Mouse (Mus musculus): ENCODE measurements around the gene Chrm1. TPM values are rescaled to one million over a fixed set of nuclear protein-coding genes. Genes with fewer than 3 reads are reported as not detected.

Chrm1 gene
- total and polyA plus RNA-seq, 2 experiments from 2014 or later, result 0.80 to 2.4 TPM

- no peaks in the 10 kb centered on the region for H3K36me3 ChIP-seq (ENCODE audit: insufficient read depth, low read length)
- 26% methylated on average over 9 of the region's 10 CpGs for WGBS
- H3K27me3 ChIP-seq (ENCODE audit: insufficient read depth, low read length), result no peaks in the 10 kb centered on the region
- TF ChIP-seq CTCF (IDR thresholded peaks at IDR 0.05; ENCODE audit: low read depth), result no peak
- no peaks in the 10 kb centered on the region for H3K9me3 ChIP-seq (ENCODE audit: low read length)
- H3K9ac ChIP-seq (replicated peaks; ENCODE audit: low read length), result 0 out of 2 replicates have a peak overlapping the region, but pooled peaks have one; percentile 21
- H3K4me3 ChIP-seq (ENCODE audit: low read length), result peak overlapping the region; percentile 8; the same call in 1 of the 2 replicates
- peak overlapping the region; percentile 42 for H3K4me2 ChIP-seq (ENCODE audit: low read depth, low read length)
- no peak overlapping the region for H3K27ac ChIP-seq
- ATAC-seq, result peak; percentile 31; the same call in 1 of the 2 replicates
- DNase-seq (ENCODE audit: low spot score), result peak; percentile 16
- peaks cover 15% of the 10 kb centered on the region for H3K4me1 ChIP-seq (ENCODE audit: insufficient read depth, low read length)
Measured at GRCm38 (mm10) chr19:8663911-8664421, 377 bp downstream of the Chrm1 start.

- Histone ChIP-seq H3K4me2 (ENCODE audit: low read depth, low read length) (peak overlapping the region; percentile 42; the same call in 1 of the 2 replicates), H3K9ac (replicated peaks; ENCODE audit: low read length) (no peak overlapping the region), H3K27ac (no peak overlapping the region), H3K27me3 (ENCODE audit: insufficient read depth, low read length) (no peaks in the 10 kb centered on the region), H3K4me1 (ENCODE audit: insufficient read depth, low read length) (peaks cover 15% of the 10 kb centered on the region), H3K36me3 (ENCODE audit: insufficient read depth, low read length) (no peaks in the 10 kb centered on the region), H3K4me3 (ENCODE audit: low read length) (no peak overlapping the region), H3K9me3 (ENCODE audit: low read length) (no peaks in the 10 kb centered on the region)
- DNase-seq (ENCODE audit: low spot score), result no peak
- no peak for ATAC-seq
- WGBS, result 77% methylated on average over 3 of the region's 3 CpGs
- TF ChIP-seq CTCF (IDR thresholded peaks at IDR 0.05; ENCODE audit: low read depth), result no peak
Measured at GRCm38 (mm10) chr19:8664859-8665258, 1.3 kb downstream of the Chrm1 start.

GRCm38 (mm10) chr19:8665746-8666145, 2.2 kb downstream of the Chrm1 start:
- Histone ChIP-seq H3K4me3 (ENCODE audit: low read length) (no peak overlapping the region), H3K4me1 (ENCODE audit: insufficient read depth, low read length) (peaks cover 15% of the 10 kb centered on the region), H3K36me3 (ENCODE audit: insufficient read depth, low read length) (no peaks in the 10 kb centered on the region), H3K9me3 (ENCODE audit: low read length) (no peaks in the 10 kb centered on the region), H3K27me3 (ENCODE audit: insufficient read depth, low read length) (no peaks in the 10 kb centered on the region), H3K9ac (replicated peaks; ENCODE audit: low read length) (no peak overlapping the region), H3K4me2 (ENCODE audit: low read depth, low read length) (no peak overlapping the region), H3K27ac (no peak overlapping the region)
- WGBS, result 40% methylated on average over 5 of the region's 5 CpGs
- DNase-seq (ENCODE audit: low spot score), result no peak
- no peak for TF ChIP-seq CTCF (IDR thresholded peaks at IDR 0.05; ENCODE audit: low read depth)
- no peak for ATAC-seq

GRCm38 (mm10) chr19:8672859-8673258, 9.3 kb downstream of the Chrm1 start:
- H3K9me3 ChIP-seq (ENCODE audit: low read length), result no peaks in the 10 kb centered on the region
- no peak overlapping the region for H3K27ac ChIP-seq
- H3K4me2 ChIP-seq (ENCODE audit: low read depth, low read length), result no peak overlapping the region
- H3K27me3 ChIP-seq (ENCODE audit: insufficient read depth, low read length), result no peaks in the 10 kb centered on the region
- no peak overlapping the region for H3K9ac ChIP-seq (replicated peaks; ENCODE audit: low read length)
- 93% methylated on average over 3 of the region's 3 CpGs for WGBS
- no peak overlapping the region for H3K4me3 ChIP-seq (ENCODE audit: low read length)
- no peak for ATAC-seq
- TF ChIP-seq CTCF (IDR thresholded peaks at IDR 0.05; ENCODE audit: low read depth), result no peak
- no peak for DNase-seq (ENCODE audit: low spot score)
- no peaks in the 10 kb centered on the region for H3K4me1 ChIP-seq (ENCODE audit: insufficient read depth, low read length)
- H3K36me3 ChIP-seq (ENCODE audit: insufficient read depth, low read length), result no peaks in the 10 kb centered on the region

GRCm38 (mm10) chr19:8673336-8674063, 9.9 kb downstream of the Chrm1 start:
- no peaks in the 10 kb centered on the region for H3K36me3 ChIP-seq (ENCODE audit: insufficient read depth, low read length)
- TF ChIP-seq CTCF (IDR thresholded peaks at IDR 0.05; ENCODE audit: low read depth), result no peak
- H3K4me2 ChIP-seq (ENCODE audit: low read depth, low read length), result no peak overlapping the region
- H3K27ac ChIP-seq, result no peak overlapping the region
- H3K9me3 ChIP-seq (ENCODE audit: low read length), result no peaks in the 10 kb centered on the region
- ATAC-seq, result no peak
- no peak for DNase-seq (ENCODE audit: low spot score)
- 74% methylated on average over 9 of the region's 9 CpGs for WGBS
- H3K9ac ChIP-seq (replicated peaks; ENCODE audit: low read length), result no peak overlapping the region
- H3K4me3 ChIP-seq (ENCODE audit: low read length), result no peak overlapping the region
- no peaks in the 10 kb centered on the region for H3K27me3 ChIP-seq (ENCODE audit: insufficient read depth, low read length)
- no peaks in the 10 kb centered on the region for H3K4me1 ChIP-seq (ENCODE audit: insufficient read depth, low read length)

GRCm38 (mm10) chr19:8679031-8679779, 15.6 kb downstream of the Chrm1 start:
- H3K4me2 ChIP-seq (ENCODE audit: low read depth, low read length), result peak overlapping the region; percentile 23; the same call in 1 of the 2 replicates
- peak; percentile 7 for DNase-seq (ENCODE audit: low spot score)
- no peaks in the 10 kb centered on the region for H3K36me3 ChIP-seq (ENCODE audit: insufficient read depth, low read length)
- H3K27me3 ChIP-seq (ENCODE audit: insufficient read depth, low read length), result no peaks in the 10 kb centered on the region
- no peaks in the 10 kb centered on the region for H3K9me3 ChIP-seq (ENCODE audit: low read length)
- H3K4me1 ChIP-seq (ENCODE audit: insufficient read depth, low read length), result no peaks in the 10 kb centered on the region
- H3K27ac ChIP-seq, result peak overlapping the region; percentile 32; the same call in 1 of the 2 replicates
- WGBS, result 32% methylated on average over 18 of the region's 18 CpGs
- H3K9ac ChIP-seq (replicated peaks; ENCODE audit: low read length), result no peak overlapping the region
- ATAC-seq, result no peak; the same call in 1 of the 2 replicates
- peak; percentile 16; the same call in 1 of the 2 replicates for TF ChIP-seq CTCF (IDR thresholded peaks at IDR 0.05; ENCODE audit: low read depth)
- H3K4me3 ChIP-seq (ENCODE audit: low read length), result no peak overlapping the region
